ENCODE assay signal across 8 mouse cellular contexts in genomic region chr12:84875761-84876480, GRCm38 (mm10). TPM values are rescaled to one million over a fixed set of nuclear protein-coding genes. Genes with fewer than 3 reads are reported as not detected.
DNase-seq lines count a peak whose midpoint lies in the region; ATAC-seq and TF ChIP-seq lines count a peak whose summit lies in the region.

No protein-coding gene starts in this region.

- H3K4me2 ChIP-seq in kidney, postnatal 0 days (ENCODE audit: low read length): peak overlapping the region; percentile 52
- H3K4me2 ChIP-seq in forebrain, embryonic 15.5 days (replicated peaks): peak overlapping the region; percentile 47
- peak overlapping the region; percentile 58 for H3K4me2 ChIP-seq in liver, embryonic 15.5 days

- H3K4me1 ChIP-seq in kidney, postnatal 0 days (replicated peaks; ENCODE audit: insufficient read depth, low read length): peaks cover 9% of the 10 kb centered on the region; the same call in 1 of the 2 replicates
- no peaks in the 10 kb centered on the region for H3K4me1 ChIP-seq in brown adipose tissue, adult 24 weeks (ENCODE audit: control insufficient read depth, insufficient read depth, insufficient read length, low read length)
- H3K4me1 ChIP-seq in forebrain, embryonic 15.5 days: peaks cover 15% of the 10 kb centered on the region
- peaks cover 18% of the 10 kb centered on the region for H3K4me1 ChIP-seq in liver, embryonic 15.5 days (replicated peaks)

- DNase-seq in kidney, postnatal 0 days (ENCODE audit: low spot score): no peak
- no peak for DNase-seq in kidney, postnatal 10 days
- DNase-seq in thymus, postnatal 0 days (ENCODE audit: low spot score): peak; percentile 27
- no peak for DNase-seq in ovary, postnatal 36 days (ENCODE audit: low spot score)
- no peak for DNase-seq in spleen, adult 12 weeks (ENCODE audit: low spot score)

- no peaks in the 10 kb centered on the region for H3K9me3 ChIP-seq in kidney, postnatal 0 days (replicated peaks; ENCODE audit: low read length)
- no peaks in the 10 kb centered on the region for H3K9me3 ChIP-seq in forebrain, embryonic 15.5 days
- H3K9me3 ChIP-seq in liver, embryonic 15.5 days (replicated peaks): no peaks in the 10 kb centered on the region

- H3K36me3 ChIP-seq in kidney, postnatal 0 days (ENCODE audit: insufficient read depth, low read length): no peaks in the 10 kb centered on the region
- no peaks in the 10 kb centered on the region for H3K36me3 ChIP-seq in forebrain, embryonic 15.5 days
- H3K36me3 ChIP-seq in liver, embryonic 15.5 days (replicated peaks): no peaks in the 10 kb centered on the region

- peaks cover 41% of the 10 kb centered on the region for H3K27me3 ChIP-seq in kidney, postnatal 0 days (ENCODE audit: insufficient read depth, low read length)
- H3K27me3 ChIP-seq in forebrain, embryonic 15.5 days: peaks cover 55% of the 10 kb centered on the region
- peaks cover 87% of the 10 kb centered on the region for H3K27me3 ChIP-seq in liver, embryonic 15.5 days

- WGBS in kidney, postnatal 0 days: under 1% methylated on average over 59 of the region's 59 CpGs
- WGBS in forebrain, embryonic 15.5 days: 1% methylated on average over 59 of the region's 59 CpGs
- WGBS in liver, embryonic 15.5 days (ENCODE audit: insufficient replicate concordance): 2% methylated on average over 59 of the region's 59 CpGs

- ATAC-seq in kidney, postnatal 0 days (replicated peaks; ENCODE audit: low FRiP score, low read depth): no peak
- ATAC-seq in forebrain, embryonic 15.5 days (replicated peaks): no peak
- ATAC-seq in liver, embryonic 15.5 days (ENCODE audit: insufficient read depth): no peak

- H3K9ac ChIP-seq in kidney, postnatal 0 days (ENCODE audit: low read depth, low read length): peak overlapping the region; percentile 27; the same call in 1 of the 2 replicates
- H3K9ac ChIP-seq in forebrain, embryonic 15.5 days (replicated peaks): 0 out of 2 replicates have a peak overlapping the region, but pooled peaks have one; percentile 4
- H3K9ac ChIP-seq in liver, embryonic 15.5 days: no peak overlapping the region

- peak overlapping the region; percentile 29 for H3K4me3 ChIP-seq in kidney, postnatal 0 days (replicated peaks; ENCODE audit: low read depth, low read length)
- peak overlapping the region; percentile 27 for H3K4me3 ChIP-seq in brown adipose tissue, adult 24 weeks (ENCODE audit: insufficient read depth, low read depth, low read length)
- peak overlapping the region; percentile 31 for H3K4me3 ChIP-seq in forebrain, embryonic 15.5 days
- peak overlapping the region; percentile 32 for H3K4me3 ChIP-seq in liver, embryonic 15.5 days (replicated peaks)

- TF ChIP-seq CTCF in kidney, postnatal 0 days (IDR thresholded peaks at IDR 0.05; ENCODE audit: low read depth): no peak

- no peak overlapping the region for H3K27ac ChIP-seq in kidney, postnatal 0 days
- no peak overlapping the region for H3K27ac ChIP-seq in brown adipose tissue, adult 24 weeks (replicated peaks; ENCODE audit: low read depth, low read length)
- H3K27ac ChIP-seq in forebrain, embryonic 15.5 days (replicated peaks): no peak overlapping the region
- H3K27ac ChIP-seq in liver, embryonic 15.5 days (replicated peaks): no peak overlapping the region

RNA-seq across cellular contexts. Expression of gene Ltbp2, which starts 0.4 kb away (rescaled TPM):
- polyA plus RNA-seq in kidney, postnatal 0 days (2015; fragmentation: Nextera tagmentation; extraction: Ambion mirVana): 0.14 and 0.64 TPM in 2 replicates
- polyA plus RNA-seq in brown adipose tissue, adult 24 weeks (2012; ENCODE audit: insufficient read depth, insufficient read length, missing spikeins): 32.5 and 41.2 TPM in 2 replicates
- polyA plus RNA-seq in forebrain, embryonic 15.5 days (2015; fragmentation: Nextera tagmentation; extraction: Ambion mirVana): 0.15 and 0.33 TPM in 2 replicates
- 0.26 and 0.35 TPM in 2 replicates for polyA plus RNA-seq in liver, embryonic 15.5 days (2015; fragmentation: Nextera tagmentation; extraction: Ambion mirVana)
- 0.72 and 1.0 TPM in 2 replicates for polyA plus RNA-seq in thymus, postnatal 0 days (2015; fragmentation: Nextera tagmentation; extraction: Ambion mirVana)

Comparison
In these comparisons a context has a peak if more than half of its experiments do, and no peak if none do; other contexts are left out.
1. RNA of gene Ltbp2, which starts 0.4 kb away (polyA plus RNA-seq): 32.5 to 41.2 TPM in brown adipose tissue, adult 24 weeks; 0.72 to 1.0 TPM in thymus, postnatal 0 days, 0.26 to 0.35 TPM in liver, embryonic 15.5 days, 0.15 to 0.33 TPM in forebrain, embryonic 15.5 days and 0.14 to 0.64 TPM in kidney, postnatal 0 days; every median in the first group is over 10 times any median in the second.
2. Peak in every context shown above with its lines, with median percentiles within 50 percentile points of each other: H3K4me2 ChIP-seq and H3K4me3 ChIP-seq.